Mouse (Mus musculus) intestine, embryonic 16.5 days (tissue): ENCODE measurements at regions not wholly inside any gene's neighbourhood (a gene's known extent, or its start where the extent isn't known, plus 50 kb on each side); places are given as distances from the start of the nearest gene placed in this dataset.

Experiments used
- ATAC-seq: fragments of 200-750 bp; cut with Nextera tagmentation; 2 replicates; pipeline ENCODE4 v1.8.0; 2017; ENCODE audit warnings: moderate TSS enrichment, moderate library complexity
- H3K27ac ChIP-seq: fragments of 300-500 bp; sonication (generic); 2 replicates; pipeline ENCODE4 v1.5.1; 2014; ENCODE audit warnings: mild to moderate bottlenecking, low read length
- H3K27me3 ChIP-seq: fragments of 300-500 bp; sonication (generic); replicated peaks from 2 replicates; pipeline ENCODE4 v1.6.1; 2014; ENCODE audit warnings: low read length, control low read depth, mixed read lengths; ENCODE audit not compliant: control insufficient read depth, insufficient read depth
- H3K36me3 ChIP-seq: fragments of 300-500 bp; sonication (generic); 2 replicates; pipeline ENCODE4 v1.6.1; 2014; ENCODE audit warnings: low read length, control low read depth; ENCODE audit not compliant: control insufficient read depth, insufficient read depth
- H3K4me1 ChIP-seq: fragments of 300-500 bp; sonication (generic); 2 replicates; pipeline ENCODE4 v1.6.1; 2014; ENCODE audit warnings: low read length, control low read depth, mixed read lengths; ENCODE audit not compliant: control insufficient read depth, insufficient read depth
- H3K4me2 ChIP-seq: fragments of 300-500 bp; sonication (generic); 2 replicates; pipeline ENCODE4 v1.6.1; 2014; ENCODE audit warnings: low read depth, low read length, control low read depth
- H3K4me3 ChIP-seq: fragments of 300-500 bp; sonication (generic); 2 replicates; pipeline ENCODE4 v1.5.1; 2014; ENCODE audit warnings: mild to moderate bottlenecking, low read length
- H3K9ac ChIP-seq: fragments of 300-500 bp; sonication (generic); 2 replicates; pipeline ENCODE4 v1.6.1; 2014; ENCODE audit warnings: low read depth, low read length
- H3K9me3 ChIP-seq: fragments of 300-500 bp; sonication (generic); 2 replicates; pipeline ENCODE4 v1.6.1; 2016; ENCODE audit warnings: low read length, control low read depth; ENCODE audit not compliant: control insufficient read depth
- WGBS: fragments of 180-500 bp; shearing (Covaris S2); extraction: QIAGEN DNeasy Blood & Tissue Kit; methylation state at CpG from one replicate; pipeline ENCODE4 v1.1.7; 2014; 5-methylcytosine and 5-hydroxymethylcytosine counted together

GRCm38 (mm10) chr17:45814586-45814985 is 80.9 kb upstream of the 1600014C23Rik start:
- ATAC-seq = peak; percentile 52
- 0 out of 2 replicates have a peak overlapping the region, but pooled peaks have one; percentile 28 for H3K9ac ChIP-seq
- no peaks in the 10 kb centered on the region for H3K9me3 ChIP-seq
- no peaks in the 10 kb centered on the region for H3K27me3 ChIP-seq
- no peak overlapping the region for H3K4me3 ChIP-seq
- 14% methylated on average over 11 of the region's 11 CpGs for WGBS
- H3K4me2 ChIP-seq = no peak overlapping the region
- H3K4me1 ChIP-seq = peaks cover 12% of the 10 kb centered on the region; the same call in 1 of the 2 replicates
- H3K36me3 ChIP-seq = no peaks in the 10 kb centered on the region
- H3K27ac ChIP-seq = 0 out of 2 replicates have a peak overlapping the region, but pooled peaks have one; percentile 31

- no peaks in the 10 kb centered on the region for H3K9me3 ChIP-seq
- 67% methylated on average over 5 of the region's 5 CpGs for WGBS
- no peak for ATAC-seq
- 0 out of 2 replicates have a peak overlapping the region, but pooled peaks have one; percentile 31 for H3K27ac ChIP-seq
- no peaks in the 10 kb centered on the region for H3K27me3 ChIP-seq
- H3K36me3 ChIP-seq = no peaks in the 10 kb centered on the region
- peaks cover 12% of the 10 kb centered on the region; the same call in 1 of the 2 replicates for H3K4me1 ChIP-seq
- no peak overlapping the region for H3K4me2 ChIP-seq
- peak overlapping the region; percentile 28; the same call in 1 of the 2 replicates for H3K9ac ChIP-seq
- H3K4me3 ChIP-seq = no peak overlapping the region
Measured at GRCm38 (mm10) chr17:45813956-45814355, 80.3 kb upstream of the 1600014C23Rik start.

- peaks cover 20% of the 10 kb centered on the region for H3K4me1 ChIP-seq
- no peak overlapping the region for H3K4me3 ChIP-seq
- H3K27ac ChIP-seq = no peak overlapping the region
- no peaks in the 10 kb centered on the region for H3K36me3 ChIP-seq
- H3K27me3 ChIP-seq = no peaks in the 10 kb centered on the region
- H3K9ac ChIP-seq = no peak overlapping the region
- no peak overlapping the region for H3K4me2 ChIP-seq
- WGBS = 87% methylated on average over 9 of the region's 9 CpGs
- ATAC-seq = no peak
- no peaks in the 10 kb centered on the region for H3K9me3 ChIP-seq
Measured at GRCm38 (mm10) chr17:45812289-45812955, 78.8 kb upstream of the 1600014C23Rik start.

GRCm38 (mm10) chr17:45811632-45812221 is 78.1 kb upstream of the 1600014C23Rik start:
- H3K27ac ChIP-seq = no peak overlapping the region
- no peak overlapping the region for H3K9ac ChIP-seq
- no peak for ATAC-seq
- no peaks in the 10 kb centered on the region for H3K27me3 ChIP-seq
- no peaks in the 10 kb centered on the region for H3K9me3 ChIP-seq
- H3K4me1 ChIP-seq = peaks cover 27% of the 10 kb centered on the region
- no peak overlapping the region for H3K4me2 ChIP-seq
- H3K4me3 ChIP-seq = no peak overlapping the region
- WGBS = 80% methylated on average over 11 of the region's 11 CpGs
- H3K36me3 ChIP-seq = no peaks in the 10 kb centered on the region

GRCm38 (mm10) chr17:45809728-45810127 is 76.1 kb upstream of the 1600014C23Rik start:
- Histone ChIP-seq H3K4me2 (no peak overlapping the region), H3K27me3 (0 out of 2 replicates have a peak, but pooled peaks cover 3% of the 10 kb centered on the region), H3K27ac (no peak overlapping the region), H3K4me3 (no peak overlapping the region), H3K36me3 (no peaks in the 10 kb centered on the region), H3K4me1 (peaks cover 31% of the 10 kb centered on the region), H3K9me3 (no peaks in the 10 kb centered on the region), H3K9ac (no peak overlapping the region)
- WGBS = 90% methylated on average over 6 of the region's 6 CpGs
- no peak for ATAC-seq

GRCm38 (mm10) chr17:45808374-45808773 is 74.7 kb upstream of the 1600014C23Rik start:
- Histone ChIP-seq H3K4me2 (no peak overlapping the region), H3K27ac (no peak overlapping the region), H3K9me3 (no peaks in the 10 kb centered on the region), H3K9ac (no peak overlapping the region), H3K4me3 (no peak overlapping the region), H3K36me3 (no peaks in the 10 kb centered on the region), H3K4me1 (peaks cover 24% of the 10 kb centered on the region), H3K27me3 (0 out of 2 replicates have a peak, but pooled peaks cover 3% of the 10 kb centered on the region)
- 57% methylated on average over 4 of the region's 4 CpGs for WGBS
- ATAC-seq = peak; percentile 35; the same call in 1 of the 2 replicates

- peak; percentile 54 for ATAC-seq
- H3K9me3 ChIP-seq = no peaks in the 10 kb centered on the region
- no peak overlapping the region for H3K4me3 ChIP-seq
- 34% methylated on average over 13 of the region's 13 CpGs for whole genome bisulfite sequencing
- H3K27me3 ChIP-seq = 0 out of 2 replicates have a peak, but pooled peaks cover 3% of the 10 kb centered on the region
- H3K9ac ChIP-seq = peak overlapping the region; percentile 40; the same call in 1 of the 2 replicates
- H3K4me2 ChIP-seq = 0 out of 2 replicates have a peak overlapping the region, but pooled peaks have one; percentile 1
- no peak overlapping the region for H3K27ac ChIP-seq
- H3K4me1 ChIP-seq = peaks cover 24% of the 10 kb centered on the region
- no peaks in the 10 kb centered on the region for H3K36me3 ChIP-seq
Measured at GRCm38 (mm10) chr17:45807452-45807851, 73.8 kb upstream of the 1600014C23Rik start.

GRCm38 (mm10) chr17:45806831-45807230 is 73.2 kb upstream of the 1600014C23Rik start:
- peaks cover 24% of the 10 kb centered on the region for H3K4me1 ChIP-seq
- 68% methylated on average over 4 of the region's 4 CpGs for WGBS
- H3K9me3 ChIP-seq = no peaks in the 10 kb centered on the region
- ATAC-seq = no peak
- no peaks in the 10 kb centered on the region for H3K36me3 ChIP-seq
- 0 out of 2 replicates have a peak, but pooled peaks cover 3% of the 10 kb centered on the region for H3K27me3 ChIP-seq
- H3K27ac ChIP-seq = no peak overlapping the region
- 0 out of 2 replicates have a peak overlapping the region, but pooled peaks have one; percentile 1 for H3K4me2 ChIP-seq
- H3K4me3 ChIP-seq = no peak overlapping the region
- H3K9ac ChIP-seq = peak overlapping the region; percentile 40

GRCm38 (mm10) chr17:45806430-45806829 is 72.8 kb upstream of the 1600014C23Rik start:
- Histone ChIP-seq H3K9me3 (no peaks in the 10 kb centered on the region), H3K27ac (no peak overlapping the region), H3K4me3 (no peak overlapping the region), H3K9ac (0 out of 2 replicates have a peak overlapping the region, but pooled peaks have one; percentile 19), H3K36me3 (no peaks in the 10 kb centered on the region), H3K4me2 (no peak overlapping the region), H3K4me1 (peaks cover 24% of the 10 kb centered on the region), H3K27me3 (0 out of 2 replicates have a peak, but pooled peaks cover 3% of the 10 kb centered on the region)
- 59% methylated on average over 5 of the region's 5 CpGs for WGBS
- ATAC-seq = no peak
